Mouse (Mus musculus) liver, adult 2 months (tissue): ENCODE measurements at regions not wholly inside any gene's neighbourhood (a gene's known extent, or its start where the extent isn't known, plus 50 kb on each side); places are given as distances from the start of the nearest gene placed in this dataset.
A peak's percentile ranks its signal among the peaks of the same experiment; 100 is the strongest.

Experiments used
- DNase-seq: peaks from one replicate; pipeline ENCODE4 v3.0.0-alpha.2; 2011; ENCODE audit warnings: low read depth, low spot score; ENCODE audit errors: extremely low read depth
- H3K27ac ChIP-seq: fragments of 200-500 bp; replicated peaks from 2 replicates; pipeline ENCODE4 v1.5.1; 2012; ENCODE audit warnings: low read depth, mild to moderate bottlenecking, control low read depth, inconsistent platforms, low read length; ENCODE audit not compliant: insufficient read depth
- H3K27me3 ChIP-seq: fragments of 200-500 bp; 2 replicates; pipeline ENCODE4 v1.6.1; 2012; ENCODE audit warnings: mild to moderate bottlenecking, moderate library complexity, low read length, inconsistent platforms; ENCODE audit not compliant: control insufficient read depth, insufficient read depth
- H3K36me3 ChIP-seq: fragments of 200-500 bp; 2 replicates; pipeline ENCODE4 v1.6.1; 2012; ENCODE audit warnings: low read length, inconsistent platforms; ENCODE audit not compliant: control insufficient read depth, insufficient read depth
- H3K4me1 ChIP-seq: fragments of 200-500 bp; 2 replicates; pipeline ENCODE4 v1.6.1; 2011; ENCODE audit warnings: low read length; ENCODE audit not compliant: control insufficient read depth, insufficient read depth
- H3K4me3 ChIP-seq: fragments of 200-500 bp; 2 replicates; pipeline ENCODE4 v1.5.1; 2011; ENCODE audit warnings: low read depth, mild to moderate bottlenecking, control low read depth, low read length, moderate library complexity; ENCODE audit not compliant: insufficient read depth
- H3K79me2 ChIP-seq: fragments of 200-500 bp; 2 replicates; pipeline ENCODE4 v1.6.1; 2012; ENCODE audit warnings: inconsistent platforms, mild to moderate bottlenecking, low read length, moderate library complexity; ENCODE audit not compliant: control insufficient read depth, insufficient read depth
- H3K9ac ChIP-seq: fragments of 200-500 bp; 2 replicates; pipeline ENCODE4 v1.6.1; 2012; ENCODE audit warnings: low read depth, mild to moderate bottlenecking, control low read depth, inconsistent platforms, low read length
- CTCF ChIP-seq: fragments of 200-500 bp; IDR thresholded peaks from 2 replicates; pipeline ENCODE4 v1.5.1; 2011; ENCODE audit warnings: low read depth, low read length, control low read depth
- POLR2A ChIP-seq: fragments of 200-500 bp; IDR thresholded peaks from 2 replicates; pipeline ENCODE4 v1.6.1; 2011; ENCODE audit warnings: low read length, control low read depth; ENCODE audit not compliant: insufficient read depth; ENCODE audit errors: extremely low read depth
- WGBS: fragments of 180-500 bp; shearing (Covaris S2); methylation state at CpG from one replicate; pipeline ENCODE4 v1.1.7; 2018; 5-methylcytosine and 5-hydroxymethylcytosine counted together

- H3K27ac ChIP-seq = no peak overlapping the region
- 66% methylated on average over 3 of the region's 3 CpGs for WGBS
- TF ChIP-seq CTCF (no peak), POLR2A (no peak)
These were observed 98.9 kb upstream of the Syt10 start for GRCm38 (mm10) chr15:89940591-89940990.

GRCm38 (mm10) chr15:89932370-89932769 is 90.7 kb upstream of the Syt10 start:
- Histone ChIP-seq H3K36me3 (no peaks in the 10 kb centered on the region), H3K27ac (no peak overlapping the region), H3K27me3 (no peaks in the 10 kb centered on the region), H3K4me3 (no peak overlapping the region), H3K9ac (no peak overlapping the region), H3K79me2 (no peaks in the 10 kb centered on the region), H3K4me1 (no peaks in the 10 kb centered on the region; the same call in 1 of the 2 replicates)
- 29% methylated on average over 3 of the region's 3 CpGs for WGBS
- no peak for TF ChIP-seq CTCF
- no peak for TF ChIP-seq POLR2A
- peak; percentile 84 for DNase-seq

More at GRCm38 (mm10) chr15:89940591-89940990, 98.9 kb upstream of the Syt10 start:
- no peaks in the 10 kb centered on the region for H3K27me3 ChIP-seq
- H3K79me2 ChIP-seq = no peaks in the 10 kb centered on the region
- no peaks in the 10 kb centered on the region for H3K36me3 ChIP-seq
- DNase-seq = no peak
- no peak overlapping the region for H3K9ac ChIP-seq
- no peak overlapping the region for H3K4me3 ChIP-seq
- H3K4me1 ChIP-seq = no peaks in the 10 kb centered on the region

GRCm38 (mm10) chr15:89915587-89915986 is 73.9 kb upstream of the Syt10 start:
- H3K79me2 ChIP-seq = no peaks in the 10 kb centered on the region
- no peaks in the 10 kb centered on the region for H3K36me3 ChIP-seq
- no peak overlapping the region for H3K9ac ChIP-seq
- WGBS = 93% methylated on average over 12 of the region's 12 CpGs
- no peak overlapping the region for H3K4me3 ChIP-seq
- H3K27me3 ChIP-seq = no peaks in the 10 kb centered on the region
- H3K27ac ChIP-seq = no peak overlapping the region
- H3K4me1 ChIP-seq = no peaks in the 10 kb centered on the region
- no peak for TF ChIP-seq POLR2A
- TF ChIP-seq CTCF = no peak
- no peak for DNase-seq

GRCm38 (mm10) chr15:89903057-89903456 is 61.4 kb upstream of the Syt10 start:
- no peaks in the 10 kb centered on the region for H3K36me3 ChIP-seq
- H3K4me3 ChIP-seq = no peak overlapping the region
- no peak for DNase-seq
- H3K27me3 ChIP-seq = no peaks in the 10 kb centered on the region
- H3K79me2 ChIP-seq = no peaks in the 10 kb centered on the region
- H3K9ac ChIP-seq = no peak overlapping the region
- no peak overlapping the region for H3K27ac ChIP-seq
- no peaks in the 10 kb centered on the region for H3K4me1 ChIP-seq
- TF ChIP-seq CTCF (no peak), POLR2A (no peak)
- 71% methylated on average over 1 of the region's 1 CpGs for WGBS

GRCm38 (mm10) chr15:89893668-89894067 is 52.0 kb upstream of the Syt10 start:
- DNase-seq = no peak
- 69% methylated on average over 3 of the region's 3 CpGs for WGBS
- Histone ChIP-seq H3K9ac (no peak overlapping the region), H3K36me3 (no peaks in the 10 kb centered on the region), H3K79me2 (no peaks in the 10 kb centered on the region), H3K4me3 (no peak overlapping the region), H3K27me3 (no peaks in the 10 kb centered on the region), H3K4me1 (no peaks in the 10 kb centered on the region), H3K27ac (no peak overlapping the region)
- no peak for TF ChIP-seq CTCF
- no peak for TF ChIP-seq POLR2A
